Mouse (Mus musculus): ENCODE data around the gene Hoxa5. TPM values are rescaled to one million over a fixed set of nuclear protein-coding genes. Genes with fewer than 3 reads are reported as not detected.

Gene Hoxa5
- polyA plus RNA-seq, 1 experiment from 2014 or later = 0.41 TPM

GRCm38 (mm10) chr6:52189172-52189591 lies 15.2 kb downstream of the Hoxa5 start:
- Histone ChIP-seq H3K36me3 (replicated peaks) (no peaks in the 10 kb centered on the region), H3K4me2 (no peak overlapping the region), H3K27me3 (peaks cover 100% of the 10 kb centered on the region), H3K4me3 (replicated peaks) (no peak overlapping the region), H3K9me3 (replicated peaks) (no peaks in the 10 kb centered on the region), H3K27ac (replicated peaks) (no peak overlapping the region), H3K9ac (no peak overlapping the region), H3K4me1 (replicated peaks) (peaks cover 10% of the 10 kb centered on the region)
- WGBS (ENCODE audit: insufficient replicate concordance) = 40% methylated on average over 5 of the region's 5 CpGs
- ATAC-seq (ENCODE audit: insufficient read depth) = no peak

GRCm38 (mm10) chr6:52186500-52186899 lies 17.9 kb downstream of the Hoxa5 start:
- H3K9me3 ChIP-seq (replicated peaks) = no peaks in the 10 kb centered on the region
- WGBS (ENCODE audit: insufficient replicate concordance) = 31% methylated on average over 1 of the region's 1 CpGs
- H3K36me3 ChIP-seq (replicated peaks) = no peaks in the 10 kb centered on the region
- no peak overlapping the region for H3K4me2 ChIP-seq
- H3K27me3 ChIP-seq = peaks cover 93% of the 10 kb centered on the region
- peaks cover 11% of the 10 kb centered on the region; the same call in 1 of the 2 replicates for H3K4me1 ChIP-seq (replicated peaks)
- no peak overlapping the region for H3K27ac ChIP-seq (replicated peaks)
- no peak overlapping the region for H3K4me3 ChIP-seq (replicated peaks)
- no peak overlapping the region for H3K9ac ChIP-seq
- ATAC-seq (ENCODE audit: insufficient read depth) = no peak

GRCm38 (mm10) chr6:52185834-52186233 lies 18.6 kb downstream of the Hoxa5 start:
- H3K9ac ChIP-seq = no peak overlapping the region
- ATAC-seq (ENCODE audit: insufficient read depth) = no peak
- WGBS (ENCODE audit: insufficient replicate concordance) = 41% methylated on average over 3 of the region's 3 CpGs
- no peaks in the 10 kb centered on the region for H3K36me3 ChIP-seq (replicated peaks)
- H3K4me1 ChIP-seq (replicated peaks) = peaks cover 9% of the 10 kb centered on the region; the same call in 1 of the 2 replicates
- H3K27me3 ChIP-seq = peaks cover 93% of the 10 kb centered on the region
- no peak overlapping the region for H3K27ac ChIP-seq (replicated peaks)
- H3K4me3 ChIP-seq (replicated peaks) = no peak overlapping the region
- H3K9me3 ChIP-seq (replicated peaks) = no peaks in the 10 kb centered on the region
- no peak overlapping the region for H3K4me2 ChIP-seq

- no peaks in the 10 kb centered on the region for H3K9me3 ChIP-seq (replicated peaks)
- no peak for ATAC-seq (ENCODE audit: insufficient read depth)
- peaks cover 93% of the 10 kb centered on the region for H3K27me3 ChIP-seq
- H3K4me1 ChIP-seq (replicated peaks) = peaks cover 9% of the 10 kb centered on the region; the same call in 1 of the 2 replicates
- H3K4me2 ChIP-seq = no peak overlapping the region
- H3K4me3 ChIP-seq (replicated peaks) = no peak overlapping the region
- H3K36me3 ChIP-seq (replicated peaks) = no peaks in the 10 kb centered on the region
- H3K27ac ChIP-seq (replicated peaks) = no peak overlapping the region
- no peak overlapping the region for H3K9ac ChIP-seq
- WGBS (ENCODE audit: insufficient replicate concordance) = 8% methylated on average over 19 of the region's 19 CpGs
Observed at GRCm38 (mm10) chr6:52185222-52185621, 19.2 kb downstream of the Hoxa5 start.

GRCm38 (mm10) chr6:52184668-52185067 lies 19.7 kb downstream of the Hoxa5 start:
- no peak overlapping the region for H3K27ac ChIP-seq (replicated peaks)
- H3K4me3 ChIP-seq (replicated peaks) = no peak overlapping the region
- peaks cover 93% of the 10 kb centered on the region for H3K27me3 ChIP-seq

GRCm38 (mm10) chr6:52183311-52184080 lies 20.9 kb downstream of the Hoxa5 start:
- H3K27ac ChIP-seq (replicated peaks) = no peak overlapping the region
- H3K27me3 ChIP-seq = peaks cover 93% of the 10 kb centered on the region
- H3K36me3 ChIP-seq (replicated peaks) = no peaks in the 10 kb centered on the region
- no peaks in the 10 kb centered on the region for H3K9me3 ChIP-seq (replicated peaks)
- ATAC-seq (ENCODE audit: insufficient read depth) = peak; percentile 37; the same call in 1 of the 2 replicates
- H3K4me3 ChIP-seq (replicated peaks) = no peak overlapping the region
- H3K4me2 ChIP-seq = no peak overlapping the region
- 41% methylated on average over 10 of the region's 10 CpGs for WGBS (ENCODE audit: insufficient replicate concordance)
- no peak overlapping the region for H3K9ac ChIP-seq
- H3K4me1 ChIP-seq (replicated peaks) = peaks cover 9% of the 10 kb centered on the region; the same call in 1 of the 2 replicates

More at GRCm38 (mm10) chr6:52184668-52185067, 19.7 kb downstream of the Hoxa5 start:
- Histone ChIP-seq H3K4me2 (no peak overlapping the region), H3K9ac (no peak overlapping the region), H3K36me3 (replicated peaks) (no peaks in the 10 kb centered on the region), H3K9me3 (replicated peaks) (no peaks in the 10 kb centered on the region), H3K4me1 (replicated peaks) (peaks cover 9% of the 10 kb centered on the region; the same call in 1 of the 2 replicates)
- ATAC-seq (ENCODE audit: insufficient read depth) = no peak
- 27% methylated on average over 6 of the region's 6 CpGs for whole genome bisulfite sequencing (ENCODE audit: insufficient replicate concordance)

- Histone ChIP-seq H3K27me3 (peaks cover 93% of the 10 kb centered on the region), H3K27ac (replicated peaks) (no peak overlapping the region), H3K9me3 (replicated peaks) (no peaks in the 10 kb centered on the region), H3K36me3 (replicated peaks) (no peaks in the 10 kb centered on the region), H3K4me2 (no peak overlapping the region), H3K4me1 (replicated peaks) (peaks cover 9% of the 10 kb centered on the region; the same call in 1 of the 2 replicates), H3K9ac (no peak overlapping the region), H3K4me3 (replicated peaks) (no peak overlapping the region)
- 53% methylated on average over 1 of the region's 1 CpGs for WGBS (ENCODE audit: insufficient replicate concordance)
- no peak for ATAC-seq (ENCODE audit: insufficient read depth)
Observed at GRCm38 (mm10) chr6:52182793-52183192, 21.6 kb downstream of the Hoxa5 start.

GRCm38 (mm10) chr6:52182030-52182429 lies 22.4 kb downstream of the Hoxa5 start:
- H3K4me2 ChIP-seq = no peak overlapping the region
- no peak overlapping the region for H3K9ac ChIP-seq
- H3K36me3 ChIP-seq (replicated peaks) = no peaks in the 10 kb centered on the region
- WGBS (ENCODE audit: insufficient replicate concordance) = 52% methylated on average over 2 of the region's 2 CpGs
- H3K4me3 ChIP-seq (replicated peaks) = no peak overlapping the region
- no peaks in the 10 kb centered on the region for H3K9me3 ChIP-seq (replicated peaks)
- no peak overlapping the region for H3K27ac ChIP-seq (replicated peaks)
- peaks cover 9% of the 10 kb centered on the region; the same call in 1 of the 2 replicates for H3K4me1 ChIP-seq (replicated peaks)
- H3K27me3 ChIP-seq = peaks cover 93% of the 10 kb centered on the region
- ATAC-seq (ENCODE audit: insufficient read depth) = no peak

GRCm38 (mm10) chr6:52180726-52181125 lies 23.7 kb downstream of the Hoxa5 start:
- H3K27me3 ChIP-seq = peaks cover 93% of the 10 kb centered on the region
- H3K4me1 ChIP-seq (replicated peaks) = peaks cover 9% of the 10 kb centered on the region; the same call in 1 of the 2 replicates
- no peak overlapping the region for H3K4me3 ChIP-seq (replicated peaks)
- H3K36me3 ChIP-seq (replicated peaks) = no peaks in the 10 kb centered on the region
- no peak overlapping the region for H3K27ac ChIP-seq (replicated peaks)
- no peak overlapping the region for H3K9ac ChIP-seq
- no peaks in the 10 kb centered on the region for H3K9me3 ChIP-seq (replicated peaks)
- no peak for ATAC-seq (ENCODE audit: insufficient read depth)
- WGBS (ENCODE audit: insufficient replicate concordance) = 51% methylated on average over 3 of the region's 3 CpGs
- H3K4me2 ChIP-seq = no peak overlapping the region

- Histone ChIP-seq H3K27ac (replicated peaks) (no peak overlapping the region), H3K36me3 (replicated peaks) (no peaks in the 10 kb centered on the region), H3K4me3 (replicated peaks) (no peak overlapping the region), H3K9me3 (replicated peaks) (no peaks in the 10 kb centered on the region), H3K9ac (no peak overlapping the region), H3K4me2 (no peak overlapping the region), H3K4me1 (replicated peaks) (peaks cover 9% of the 10 kb centered on the region; the same call in 1 of the 2 replicates), H3K27me3 (peaks cover 93% of the 10 kb centered on the region)
- ATAC-seq (ENCODE audit: insufficient read depth) = no peak
- 41% methylated on average over 11 of the region's 11 CpGs for WGBS (ENCODE audit: insufficient replicate concordance)
Observed at GRCm38 (mm10) chr6:52180213-52180710, 24.1 kb downstream of the Hoxa5 start.

- H3K36me3 ChIP-seq (replicated peaks) = no peaks in the 10 kb centered on the region
- WGBS (ENCODE audit: insufficient replicate concordance) = 25% methylated on average over 10 of the region's 10 CpGs
- H3K4me3 ChIP-seq (replicated peaks) = 0 out of 2 replicates have a peak overlapping the region, but pooled peaks have one; percentile 4
- H3K9ac ChIP-seq = no peak overlapping the region
- no peak for ATAC-seq (ENCODE audit: insufficient read depth)
- peaks cover 9% of the 10 kb centered on the region; the same call in 1 of the 2 replicates for H3K4me1 ChIP-seq (replicated peaks)
- H3K27me3 ChIP-seq = peaks cover 93% of the 10 kb centered on the region
- H3K9me3 ChIP-seq (replicated peaks) = no peaks in the 10 kb centered on the region
- no peak overlapping the region for H3K27ac ChIP-seq (replicated peaks)
- H3K4me2 ChIP-seq = peak overlapping the region; percentile 4
Observed at GRCm38 (mm10) chr6:52179690-52180089, 24.7 kb downstream of the Hoxa5 start.
